Mouse (Mus musculus): ENCODE results near the gene Gramd1b. TPM values are rescaled to one million over a fixed set of nuclear protein-coding genes. Genes with fewer than 3 reads are reported as not detected.

The Gramd1b gene
- polyA plus RNA-seq, 1 experiment from 2014 or later = 2.1 TPM

GRCm38 (mm10) chr9:40449610-40450416, 81.4 kb downstream of the Gramd1b start:
- Histone ChIP-seq H3K4me3 (ENCODE audit: low read depth, low read length) (no peak overlapping the region), H3K27ac (ENCODE audit: low read depth, low read length) (no peak overlapping the region), H3K4me2 (no peak overlapping the region), H3K27me3 (replicated peaks; ENCODE audit: control insufficient read depth, insufficient read depth, low read length) (no peaks in the 10 kb centered on the region), H3K9me3 (ENCODE audit: control insufficient read depth, low read length) (no peaks in the 10 kb centered on the region), H3K9ac (ENCODE audit: low read depth, low read length) (no peak overlapping the region), H3K4me1 (replicated peaks; ENCODE audit: control insufficient read depth, insufficient read depth, low read length) (0 out of 2 replicates have a peak, but pooled peaks cover 2% of the 10 kb centered on the region), H3K36me3 (ENCODE audit: control insufficient read depth, insufficient read depth, low read length) (no peaks in the 10 kb centered on the region)
- no peak for DNase-seq (ENCODE audit: low spot score)
- WGBS = 62% methylated on average over 10 of the region's 10 CpGs
- ATAC-seq (replicated peaks; ENCODE audit: low FRiP score) = peak; percentile 37

- no peak for ATAC-seq (replicated peaks; ENCODE audit: low FRiP score)
These were observed 82.4 kb downstream of the Gramd1b start for GRCm38 (mm10) chr9:40448646-40449243.

GRCm38 (mm10) chr9:40447265-40447664, 83.9 kb downstream of the Gramd1b start:
- DNase-seq (ENCODE audit: low spot score) (no peak), ATAC-seq (replicated peaks; ENCODE audit: low FRiP score) (no peak)
- Histone ChIP-seq H3K9me3 (ENCODE audit: control insufficient read depth, low read length) (no peaks in the 10 kb centered on the region), H3K4me3 (ENCODE audit: low read depth, low read length) (no peak overlapping the region), H3K4me2 (no peak overlapping the region), H3K27ac (ENCODE audit: low read depth, low read length) (no peak overlapping the region), H3K27me3 (replicated peaks; ENCODE audit: control insufficient read depth, insufficient read depth, low read length) (no peaks in the 10 kb centered on the region), H3K36me3 (ENCODE audit: control insufficient read depth, insufficient read depth, low read length) (no peaks in the 10 kb centered on the region), H3K9ac (ENCODE audit: low read depth, low read length) (no peak overlapping the region), H3K4me1 (replicated peaks; ENCODE audit: control insufficient read depth, insufficient read depth, low read length) (0 out of 2 replicates have a peak, but pooled peaks cover 2% of the 10 kb centered on the region)
- whole genome bisulfite sequencing = 78% methylated on average over 4 of the region's 4 CpGs

More at GRCm38 (mm10) chr9:40448646-40449243, 82.4 kb downstream of the Gramd1b start:
- Histone ChIP-seq H3K9me3 (ENCODE audit: control insufficient read depth, low read length) (no peaks in the 10 kb centered on the region), H3K27me3 (replicated peaks; ENCODE audit: control insufficient read depth, insufficient read depth, low read length) (no peaks in the 10 kb centered on the region), H3K36me3 (ENCODE audit: control insufficient read depth, insufficient read depth, low read length) (no peaks in the 10 kb centered on the region), H3K4me2 (no peak overlapping the region), H3K4me1 (replicated peaks; ENCODE audit: control insufficient read depth, insufficient read depth, low read length) (0 out of 2 replicates have a peak, but pooled peaks cover 2% of the 10 kb centered on the region), H3K9ac (ENCODE audit: low read depth, low read length) (no peak overlapping the region), H3K4me3 (ENCODE audit: low read depth, low read length) (no peak overlapping the region), H3K27ac (ENCODE audit: low read depth, low read length) (no peak overlapping the region)
- DNase-seq (ENCODE audit: low spot score) = no peak
- 74% methylated on average over 2 of the region's 2 CpGs for WGBS

- DNase-seq (ENCODE audit: low spot score) (no peak), ATAC-seq (replicated peaks; ENCODE audit: low FRiP score) (no peak)
- Histone ChIP-seq H3K27ac (ENCODE audit: low read depth, low read length) (no peak overlapping the region), H3K4me1 (replicated peaks; ENCODE audit: control insufficient read depth, insufficient read depth, low read length) (no peaks in the 10 kb centered on the region), H3K27me3 (replicated peaks; ENCODE audit: control insufficient read depth, insufficient read depth, low read length) (no peaks in the 10 kb centered on the region), H3K9me3 (ENCODE audit: control insufficient read depth, low read length) (no peaks in the 10 kb centered on the region), H3K36me3 (ENCODE audit: control insufficient read depth, insufficient read depth, low read length) (no peaks in the 10 kb centered on the region), H3K9ac (ENCODE audit: low read depth, low read length) (no peak overlapping the region), H3K4me2 (no peak overlapping the region), H3K4me3 (ENCODE audit: low read depth, low read length) (no peak overlapping the region)
- 83% methylated on average over 6 of the region's 6 CpGs for WGBS
These were observed 86.2 kb downstream of the Gramd1b start for GRCm38 (mm10) chr9:40444961-40445360.

GRCm38 (mm10) chr9:40442784-40443183, 88.4 kb downstream of the Gramd1b start:
- DNase-seq (ENCODE audit: low spot score) = no peak
- H3K27ac ChIP-seq (ENCODE audit: low read depth, low read length) = no peak overlapping the region
- WGBS = 74% methylated on average over 5 of the region's 5 CpGs

GRCm38 (mm10) chr9:40439973-40440687, 91.1 kb downstream of the Gramd1b start:
- Histone ChIP-seq H3K4me3 (ENCODE audit: low read depth, low read length) (no peak overlapping the region), H3K27me3 (replicated peaks; ENCODE audit: control insufficient read depth, insufficient read depth, low read length) (no peaks in the 10 kb centered on the region), H3K36me3 (ENCODE audit: control insufficient read depth, insufficient read depth, low read length) (no peaks in the 10 kb centered on the region), H3K9me3 (ENCODE audit: control insufficient read depth, low read length) (no peaks in the 10 kb centered on the region), H3K9ac (ENCODE audit: low read depth, low read length) (no peak overlapping the region), H3K27ac (ENCODE audit: low read depth, low read length) (no peak overlapping the region), H3K4me2 (no peak overlapping the region), H3K4me1 (replicated peaks; ENCODE audit: control insufficient read depth, insufficient read depth, low read length) (peaks cover 6% of the 10 kb centered on the region)
- no peak for DNase-seq (ENCODE audit: low spot score)
- 87% methylated on average over 8 of the region's 8 CpGs for WGBS
- ATAC-seq (replicated peaks; ENCODE audit: low FRiP score) = no peak

More at GRCm38 (mm10) chr9:40442784-40443183, 88.4 kb downstream of the Gramd1b start:
- Histone ChIP-seq H3K4me2 (no peak overlapping the region), H3K9ac (ENCODE audit: low read depth, low read length) (no peak overlapping the region), H3K36me3 (ENCODE audit: control insufficient read depth, insufficient read depth, low read length) (no peaks in the 10 kb centered on the region), H3K4me3 (ENCODE audit: low read depth, low read length) (no peak overlapping the region), H3K27me3 (replicated peaks; ENCODE audit: control insufficient read depth, insufficient read depth, low read length) (no peaks in the 10 kb centered on the region), H3K4me1 (replicated peaks; ENCODE audit: control insufficient read depth, insufficient read depth, low read length) (peaks cover 6% of the 10 kb centered on the region), H3K9me3 (ENCODE audit: control insufficient read depth, low read length) (no peaks in the 10 kb centered on the region)
- no peak for ATAC-seq (replicated peaks; ENCODE audit: low FRiP score)

- Histone ChIP-seq H3K4me2 (no peak overlapping the region), H3K9ac (ENCODE audit: low read depth, low read length) (no peak overlapping the region), H3K27me3 (replicated peaks; ENCODE audit: control insufficient read depth, insufficient read depth, low read length) (no peaks in the 10 kb centered on the region), H3K27ac (ENCODE audit: low read depth, low read length) (no peak overlapping the region), H3K4me3 (ENCODE audit: low read depth, low read length) (no peak overlapping the region), H3K4me1 (replicated peaks; ENCODE audit: control insufficient read depth, insufficient read depth, low read length) (peaks cover 6% of the 10 kb centered on the region), H3K9me3 (ENCODE audit: control insufficient read depth, low read length) (no peaks in the 10 kb centered on the region), H3K36me3 (ENCODE audit: control insufficient read depth, insufficient read depth, low read length) (no peaks in the 10 kb centered on the region)
- ATAC-seq (replicated peaks; ENCODE audit: low FRiP score) = no peak
- no peak for DNase-seq (ENCODE audit: low spot score)
- WGBS = 70% methylated on average over 12 of the region's 12 CpGs
These were observed 92.3 kb downstream of the Gramd1b start for GRCm38 (mm10) chr9:40438731-40439526.

- H3K27me3 ChIP-seq (replicated peaks; ENCODE audit: control insufficient read depth, insufficient read depth, low read length) = no peaks in the 10 kb centered on the region
- no peaks in the 10 kb centered on the region for H3K9me3 ChIP-seq (ENCODE audit: control insufficient read depth, low read length)
- no peak overlapping the region for H3K4me2 ChIP-seq
- no peak overlapping the region for H3K9ac ChIP-seq (ENCODE audit: low read depth, low read length)
- H3K36me3 ChIP-seq (ENCODE audit: control insufficient read depth, insufficient read depth, low read length) = no peaks in the 10 kb centered on the region; the same call in 1 of the 2 replicates
- H3K4me3 ChIP-seq (ENCODE audit: low read depth, low read length) = no peak overlapping the region
- no peak for DNase-seq (ENCODE audit: low spot score)
- 84% methylated on average over 7 of the region's 7 CpGs for WGBS
- H3K4me1 ChIP-seq (replicated peaks; ENCODE audit: control insufficient read depth, insufficient read depth, low read length) = peaks cover 6% of the 10 kb centered on the region
- no peak overlapping the region for H3K27ac ChIP-seq (ENCODE audit: low read depth, low read length)
- ATAC-seq (replicated peaks; ENCODE audit: low FRiP score) = no peak
These were observed 93.3 kb downstream of the Gramd1b start for GRCm38 (mm10) chr9:40437891-40438290.

Measured in liver, embryonic 11.5 days (tissue).